In the genomic region with DNA sequence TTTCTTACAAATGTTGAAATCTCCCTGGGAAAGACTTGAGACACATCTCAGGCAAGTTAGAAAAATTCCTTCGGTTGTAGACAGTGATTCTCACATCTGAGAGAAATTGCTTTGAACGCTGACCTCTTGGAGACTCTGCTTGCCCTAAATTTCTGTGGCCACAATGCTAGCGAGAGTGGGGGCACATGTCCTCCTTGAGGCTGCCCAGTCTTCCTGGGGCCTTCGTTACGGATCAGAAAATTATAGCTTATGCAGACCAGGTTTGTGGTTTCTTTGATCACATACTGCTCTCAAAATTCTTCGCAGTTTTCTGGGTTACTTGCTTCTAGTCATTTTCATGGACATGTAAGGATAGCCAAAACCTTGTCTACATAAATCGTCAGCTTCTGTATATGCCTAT, we compare ENCODE assay signal across 37 mouse cellular contexts. TPM values are rescaled to one million over a fixed set of nuclear protein-coding genes. Genes with fewer than 3 reads are reported as not detected.
"Had no signal": no experiment of that assay in that cellular context is flagged by ENCODE, and none has a peak within 500 bp of the region (broad histone marks: within the 10 kb centered on the region; RNA-seq: fewer than 3 reads in every experiment).

No protein-coding gene starts in this region.

- H3K4me1 ChIP-seq: limb, embryonic 10.5 days; limb, embryonic 12.5 days; limb, embryonic 13.5 days; limb, embryonic 15.5 days; liver, embryonic 12.5 days; liver, embryonic 13.5 days; liver, embryonic 15.5 days; lung, embryonic 15.5 days; megakaryocyte, embryonic 14.5 days; midbrain, embryonic 12.5 days; midbrain, embryonic 13.5 days; midbrain, embryonic 15.5 days; neural tube, embryonic 12.5 days had no signal

- H3K4me3 ChIP-seq: limb, embryonic 10.5 days; limb, embryonic 12.5 days; limb, embryonic 13.5 days; limb, embryonic 15.5 days; liver, embryonic 12.5 days; liver, embryonic 13.5 days; liver, embryonic 15.5 days; lung, embryonic 15.5 days; megakaryocyte, embryonic 14.5 days; midbrain, embryonic 12.5 days; midbrain, embryonic 13.5 days; midbrain, embryonic 15.5 days; myocyte; neural tube, embryonic 12.5 days had no signal

- H3K36me3 ChIP-seq: limb, embryonic 10.5 days; limb, embryonic 12.5 days; limb, embryonic 13.5 days; limb, embryonic 15.5 days; liver, embryonic 12.5 days; liver, embryonic 13.5 days; liver, embryonic 15.5 days; lung, embryonic 15.5 days; midbrain, embryonic 12.5 days; midbrain, embryonic 13.5 days; midbrain, embryonic 15.5 days; neural tube, embryonic 12.5 days had no signal

- ATAC-seq: liver, embryonic 12.5 days; liver, postnatal 0 days; lung, postnatal 0 days; midbrain, embryonic 13.5 days; midbrain, embryonic 15.5 days; midbrain, embryonic 16.5 days had no signal

- H3K27me3 ChIP-seq: limb, embryonic 12.5 days; limb, embryonic 13.5 days; limb, embryonic 15.5 days; liver, embryonic 12.5 days; liver, embryonic 13.5 days; liver, embryonic 15.5 days; lung, embryonic 15.5 days; midbrain, embryonic 12.5 days; midbrain, embryonic 13.5 days; midbrain, embryonic 15.5 days; neural tube, embryonic 12.5 days had no signal

- H3K9ac ChIP-seq: limb, embryonic 12.5 days; limb, embryonic 13.5 days; limb, embryonic 15.5 days; liver, embryonic 12.5 days; liver, embryonic 13.5 days; liver, embryonic 14.5 days; liver, embryonic 15.5 days; liver, postnatal 0 days; lung, embryonic 14.5 days; lung, embryonic 15.5 days; midbrain, embryonic 12.5 days; midbrain, embryonic 13.5 days; midbrain, embryonic 15.5 days; neural tube, embryonic 12.5 days had no signal

- DNase-seq: left cerebral cortex, postnatal 4 days; liver; liver, embryonic 13.5 days; liver, postnatal 0 days; lung, adult 18-20 months; lung, adult 2 months; lung, embryonic 14.5 days; lung, postnatal 10 days; lung, postnatal 14 days; lung, postnatal 36 days; lung, postnatal 4 days; midbrain, embryonic 14.5 days had no signal

- H3K4me2 ChIP-seq: limb, embryonic 12.5 days; limb, embryonic 13.5 days; limb, embryonic 15.5 days; liver, embryonic 11.5 days; liver, embryonic 12.5 days; liver, embryonic 13.5 days; liver, embryonic 15.5 days; lung, embryonic 14.5 days; lung, embryonic 15.5 days; midbrain, embryonic 11.5 days; midbrain, embryonic 12.5 days; midbrain, embryonic 13.5 days; midbrain, embryonic 15.5 days; neural tube, embryonic 12.5 days had no signal

- H3K27ac ChIP-seq: limb, embryonic 10.5 days; limb, embryonic 12.5 days; limb, embryonic 13.5 days; limb, embryonic 15.5 days; liver, embryonic 12.5 days; liver, embryonic 13.5 days; liver, embryonic 14.5 days; liver, embryonic 15.5 days; lung, embryonic 15.5 days; macrophage; midbrain, embryonic 12.5 days; midbrain, embryonic 13.5 days; midbrain, embryonic 15.5 days; neural tube, embryonic 12.5 days had no signal

- H3K9me3 ChIP-seq: limb, embryonic 10.5 days; limb, embryonic 12.5 days; limb, embryonic 13.5 days; limb, embryonic 15.5 days; liver, embryonic 12.5 days; liver, embryonic 13.5 days; liver, embryonic 15.5 days; lung, embryonic 15.5 days; midbrain, embryonic 12.5 days; midbrain, embryonic 13.5 days; midbrain, embryonic 15.5 days; neural tube, embryonic 12.5 days had no signal

RNA-seq across cellular contexts. Expression of a gene that starts 53.8 kb away (rescaled TPM):
- total RNA-seq: left cerebral cortex, postnatal 36 days; left cerebral cortex, postnatal 4 days; megakaryocyte progenitor cell, adult 5-6 weeks; megakaryocyte-erythroid progenitor cell, adult 5-6 weeks; monocyte, adult 5-6 weeks had no signal
- polyA plus RNA-seq: limb, embryonic 11.5 days; limb, embryonic 12.5 days; liver, adult 2 months; liver, postnatal 0 days; macrophage; midbrain, embryonic 14.5 days; midbrain, embryonic 16.5 days; neural tube, embryonic 12.5 days had no signal
